Mouse (Mus musculus) right cerebral cortex, postnatal 14 days (tissue): Measurements from ENCODE around the gene Cd68.

Experiments
- DNase-seq: peaks from one replicate; pipeline ENCODE4 v3.0.0; 2022

Cd68 gene

GRCm38 (mm10) chr11:69693421-69693965, 27.5 kb upstream of the Cd68 start:
- DNase-seq, result no peak

DNA sequence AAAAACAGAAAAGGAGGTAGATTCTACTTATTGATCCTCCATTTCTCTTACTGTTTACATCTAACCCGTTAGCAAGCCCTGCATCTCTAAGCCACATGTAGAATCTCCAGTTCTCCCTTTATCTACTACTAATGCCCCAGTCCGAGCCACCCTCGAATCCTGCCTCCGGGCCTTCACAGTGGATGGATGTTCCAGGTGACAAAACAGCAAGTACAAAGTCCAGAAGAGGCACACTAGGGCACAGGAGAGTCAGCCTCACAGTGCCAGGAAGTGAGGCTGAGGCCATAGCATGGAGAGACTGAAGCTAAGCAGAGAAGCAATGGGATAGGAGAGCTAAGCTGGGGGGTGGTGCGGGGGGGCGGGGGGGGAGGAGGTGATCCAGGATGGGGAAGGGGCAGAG, 26.9 kb upstream of the Cd68 start:
- no peak for DNase-seq

- DNase-seq, result no peak
Measured at GRCm38 (mm10) chr11:69692196-69692811, 26.4 kb upstream of the Cd68 start.

GRCm38 (mm10) chr11:69689891-69690290, 23.9 kb upstream of the Cd68 start:
- no peak for DNase-seq

- DNase-seq, result no peak
Measured at GRCm38 (mm10) chr11:69687061-69687460, 21.1 kb upstream of the Cd68 start.

- no peak for DNase-seq
Measured at GRCm38 (mm10) chr11:69686377-69686776, 20.4 kb upstream of the Cd68 start.

DNA sequence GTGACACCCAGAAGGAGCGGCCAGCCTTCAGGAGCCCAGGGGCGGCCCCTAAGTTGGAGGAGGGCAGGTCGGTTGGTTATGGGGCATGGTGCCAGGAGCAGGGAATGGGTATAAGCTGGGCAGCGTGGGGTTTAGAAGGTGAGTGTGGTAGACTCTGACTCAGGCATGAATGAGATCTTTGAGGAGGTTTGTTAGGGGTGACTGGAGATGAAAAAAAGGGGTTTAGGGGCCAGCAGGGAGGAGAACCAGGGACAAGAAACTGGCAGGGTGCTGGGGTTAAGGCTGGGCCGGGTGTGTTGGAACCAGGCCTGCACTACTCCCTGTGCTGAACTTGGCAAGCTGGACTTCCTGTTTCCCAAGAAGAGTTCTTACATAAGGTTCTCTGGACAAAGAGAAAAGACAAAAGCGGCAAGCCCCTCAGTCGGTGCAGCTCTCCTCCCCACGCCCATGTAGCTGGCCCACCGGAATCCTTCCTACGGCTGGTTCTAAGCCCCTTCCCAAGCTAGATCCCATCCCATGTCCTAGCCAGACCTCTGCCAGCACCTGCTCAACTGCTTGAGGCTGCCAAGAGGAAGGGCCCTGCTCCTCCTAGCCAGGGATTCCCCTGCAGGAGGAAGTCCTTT, 19.7 kb upstream of the Cd68 start, which contains the start of gene Tnfsf13:
TSS of gene Tnfsf13 (minus strand) at position 259 of the 623 bp plus-strand sequence.
- DNase-seq, result no peak

DNA sequence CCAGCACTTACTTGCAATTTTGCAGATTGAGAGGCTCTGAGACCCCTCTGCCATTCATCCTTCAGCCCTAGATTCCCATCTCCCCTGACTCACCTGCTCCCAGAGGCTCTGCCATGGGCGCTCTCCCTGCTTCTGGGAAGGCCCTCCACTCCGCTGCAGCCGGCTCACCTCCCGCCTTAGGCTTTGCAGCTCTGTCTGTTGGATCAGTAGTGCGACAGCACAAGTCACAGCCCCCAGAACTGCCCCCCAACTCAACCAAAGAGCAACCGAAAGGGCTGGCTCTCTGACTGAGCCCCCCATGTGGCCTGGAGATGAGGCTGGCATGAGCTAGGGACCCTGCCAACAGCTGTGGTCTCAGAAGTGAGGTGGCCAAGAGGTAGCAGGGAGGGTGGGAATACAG, 19.0 kb upstream of the Cd68 start:
- DNase-seq, result no peak

- DNase-seq, result no peak
Measured at GRCm38 (mm10) chr11:69684128-69684745, 18.3 kb upstream of the Cd68 start.

GRCm38 (mm10) chr11:69683576-69683975, 17.6 kb upstream of the Cd68 start:
- DNase-seq, result no peak

GRCm38 (mm10) chr11:69682840-69683533, 17.0 kb upstream of the Cd68 start:
- DNase-seq, result peak; percentile 89

GRCm38 (mm10) chr11:69682209-69682839, 16.4 kb upstream of the Cd68 start:
- DNase-seq, result no peak

GRCm38 (mm10) chr11:69681314-69682208, 15.6 kb upstream of the Cd68 start, which contains the start of gene Senp3:
TSS of gene Senp3 (minus strand) at chr11:69682084.
- peak; percentile 98 for DNase-seq

- DNase-seq, result no peak
Measured at GRCm38 (mm10) chr11:69680136-69680855, 14.3 kb upstream of the Cd68 start.

DNA sequence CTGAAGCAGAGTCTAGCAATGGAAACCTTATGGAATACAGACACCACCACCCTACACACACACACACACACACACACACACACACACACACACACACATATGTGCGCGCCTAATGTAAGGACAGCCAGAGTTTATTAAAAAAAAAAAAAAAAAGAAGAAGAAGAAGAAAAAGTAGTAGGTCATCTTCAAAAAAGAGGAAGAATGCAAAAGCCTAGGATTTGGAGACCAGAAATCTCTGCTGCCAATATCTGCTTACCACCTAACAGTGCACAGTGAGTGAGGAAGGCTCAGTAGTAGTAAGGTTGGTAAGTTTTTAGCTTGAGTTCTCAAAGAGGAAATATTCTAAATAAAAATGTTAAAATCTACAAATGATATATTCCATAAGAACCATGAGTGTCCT, 13.2 kb upstream of the Cd68 start:
- DNase-seq, result no peak

DNA sequence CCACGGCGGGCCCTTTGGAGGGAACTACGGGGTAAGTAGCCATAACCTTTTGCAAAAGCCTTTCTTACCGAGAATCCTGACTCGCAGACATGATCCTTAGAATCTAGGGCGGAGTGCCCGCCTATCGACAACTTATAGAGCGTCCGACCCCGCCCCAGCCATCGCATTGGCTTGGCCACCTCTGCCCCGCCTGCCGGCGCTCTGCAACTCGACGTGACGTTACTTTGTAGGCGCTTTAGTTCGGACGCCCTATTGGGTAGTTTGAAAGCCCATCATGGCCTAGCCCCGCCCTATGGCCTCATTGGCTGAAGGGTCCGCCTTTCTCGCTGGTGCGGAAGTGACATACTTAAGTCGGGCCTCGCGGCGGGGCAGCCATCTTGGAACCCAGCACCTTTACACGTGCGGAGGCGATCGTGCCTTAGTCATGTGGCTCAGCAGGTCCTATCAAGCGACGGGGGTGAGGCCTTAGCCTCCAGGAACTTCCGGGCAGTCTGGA, 6.3 kb upstream of the Cd68 start, which contains the start of gene Eif4a1:
TSS of gene Eif4a1 (minus strand) at position 213 of the 496 bp plus-strand sequence.
- DNase-seq, result peak; percentile 99

GRCm38 (mm10) chr11:69671726-69672124, 5.8 kb upstream of the Cd68 start:
- no peak for DNase-seq

- DNase-seq, result peak; percentile 93
Measured at GRCm38 (mm10) chr11:69670786-69671725, 5.1 kb upstream of the Cd68 start.

- no peak for DNase-seq
Measured at GRCm38 (mm10) chr11:69666665-69667005, 682 bp upstream of the Cd68 start.
